Mouse (Mus musculus) adrenal gland, postnatal 25 days (tissue): Measurements from ENCODE around the gene Plekha7. TPM values are rescaled to one million over a fixed set of nuclear protein-coding genes. Genes with fewer than 3 reads are reported as not detected.
A peak's percentile ranks its signal among the peaks of the same experiment; 100 is the strongest.

Experiments
- DNase-seq: peaks from one replicate; pipeline ENCODE4 v3.0.0; 2021; ENCODE audit warnings: mixed read lengths
- total RNA-seq: library from RNA; stranded (reverse); gene quantifications from 2 replicates; pipeline ENCODE4 v1.2.3, GENCODE M21; 2021

The Plekha7 gene
- total RNA-seq, 1 experiment from 2014 or later: 28.0 TPM

DNA sequence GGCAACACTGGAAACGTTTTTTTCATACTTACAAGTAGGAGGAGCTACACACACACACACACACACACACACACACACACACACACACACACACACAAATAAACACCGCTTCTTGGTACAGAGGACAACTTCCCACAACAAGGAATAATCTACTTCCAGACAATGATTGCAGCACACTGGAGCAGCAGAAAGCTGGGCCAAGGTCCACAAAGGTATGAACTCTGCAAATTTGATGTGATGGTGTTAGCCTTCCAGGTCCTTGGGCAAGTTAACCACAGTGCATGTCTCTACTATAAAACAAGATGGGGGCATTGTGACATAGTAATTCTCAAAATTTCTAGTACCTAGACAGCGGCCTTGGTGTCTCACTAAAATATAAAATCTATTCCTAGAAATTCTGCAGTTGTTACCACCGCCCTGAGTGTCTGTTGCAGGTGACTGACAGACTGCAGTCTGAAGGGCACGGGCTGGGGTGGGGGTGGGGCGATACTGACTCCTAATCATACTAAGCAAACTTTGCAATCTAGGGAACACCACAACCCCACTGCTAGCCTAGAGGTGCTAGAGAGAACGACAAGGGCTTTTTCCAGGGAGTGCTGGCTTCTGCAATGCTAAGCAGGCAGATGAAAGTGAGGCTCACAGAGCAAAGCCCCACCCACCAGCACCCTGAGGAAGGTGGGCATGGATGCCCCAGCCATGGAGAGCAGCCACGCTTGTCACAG is 85.7 kb downstream of the Plekha7 start:
- no peak for DNase-seq

DNA sequence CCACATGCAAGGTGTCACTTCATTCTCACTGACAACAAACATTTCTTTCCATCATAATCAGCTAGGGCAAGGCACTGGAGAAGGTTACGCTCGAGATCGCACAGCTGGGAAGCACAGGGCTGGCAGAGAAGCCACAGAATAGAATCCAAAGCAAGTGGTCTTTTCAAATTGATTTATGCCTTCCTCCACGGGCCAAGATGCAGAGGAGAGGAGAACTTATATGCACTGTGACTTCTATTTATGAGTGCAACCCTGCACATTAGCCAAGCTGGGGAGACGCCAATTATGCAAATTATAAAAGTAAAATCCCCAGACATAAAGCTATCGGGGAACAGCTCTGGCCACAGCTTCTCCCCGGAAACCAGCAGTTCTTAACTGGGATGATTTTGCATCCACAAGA is 86.3 kb downstream of the Plekha7 start:
- no peak for DNase-seq

DNA sequence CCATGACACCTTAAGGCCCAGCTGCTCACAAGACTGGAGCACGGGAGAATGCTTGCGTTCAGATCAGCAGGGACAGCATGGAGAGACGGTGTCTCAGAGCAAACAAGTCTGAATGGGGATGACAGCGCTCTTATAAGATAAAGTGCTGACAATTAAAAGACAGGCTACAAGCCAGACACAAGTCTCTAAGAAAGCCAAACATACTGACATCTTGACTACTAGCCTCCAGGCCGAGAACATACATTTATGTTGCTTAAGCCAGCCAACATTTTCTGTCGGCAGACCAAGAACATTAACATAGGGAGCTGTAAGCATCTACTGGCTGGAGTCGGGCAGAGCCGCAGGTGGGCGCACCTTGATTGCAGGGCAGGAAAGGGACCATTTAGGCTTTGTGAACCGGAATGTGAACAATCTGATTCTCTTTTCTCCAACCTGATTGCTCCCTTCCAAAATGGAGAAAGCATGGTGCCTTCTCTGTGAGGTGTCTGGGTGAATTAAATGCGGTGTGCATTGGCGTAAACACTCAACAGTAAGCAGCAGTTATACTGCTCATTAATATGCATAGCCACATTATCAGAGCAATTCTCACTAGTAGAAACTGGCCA is 88.0 kb downstream of the Plekha7 start:
- DNase-seq: no peak

GRCm38 (mm10) chr7:116217747-116218146 is 90.4 kb downstream of the Plekha7 start:
- no peak for DNase-seq

- DNase-seq: no peak
Measured at GRCm38 (mm10) chr7:116211904-116212303, 96.3 kb downstream of the Plekha7 start.

GRCm38 (mm10) chr7:116209926-116210631 is 98.1 kb downstream of the Plekha7 start:
- no peak for DNase-seq

GRCm38 (mm10) chr7:116208880-116209279 is 99.3 kb downstream of the Plekha7 start:
- DNase-seq: no peak

DNA sequence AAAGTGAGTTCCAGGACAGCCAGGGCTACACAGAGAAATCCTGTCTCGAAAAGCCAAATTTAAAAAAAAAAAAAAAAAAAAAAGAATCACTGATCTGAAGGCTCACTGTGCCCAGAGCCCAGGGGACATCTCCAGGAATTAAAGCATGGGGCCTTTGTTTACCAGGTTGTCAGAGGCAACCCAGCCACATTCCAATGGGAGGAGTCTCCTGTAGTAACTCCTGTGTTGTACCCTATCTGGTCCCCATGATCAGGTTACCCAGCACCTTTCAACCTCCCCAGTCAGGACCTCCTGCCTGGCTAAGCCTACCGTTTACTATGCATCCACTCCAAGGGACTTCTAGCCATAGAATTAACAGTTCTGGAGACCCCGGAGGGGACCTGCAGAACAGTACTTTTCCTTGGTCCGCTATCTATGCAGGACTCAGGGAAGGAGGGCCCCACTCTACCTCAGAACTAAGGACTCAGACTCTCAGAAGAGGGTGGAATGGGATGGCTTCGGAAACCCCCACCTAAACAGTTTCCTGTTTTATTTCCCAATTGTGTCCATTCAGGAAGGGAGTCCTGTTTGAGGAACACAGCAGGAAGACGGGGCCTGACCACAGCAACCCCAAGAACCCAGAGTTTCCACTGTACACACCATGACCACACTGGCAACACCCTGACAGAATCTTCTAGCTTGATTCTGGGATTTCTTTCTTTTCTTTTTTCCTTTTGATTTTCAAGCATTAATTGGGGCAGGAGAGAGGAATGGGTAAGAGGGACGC is 101.2 kb downstream of the Plekha7 start:
- no peak for DNase-seq

GRCm38 (mm10) chr7:116205451-116205850 is 102.7 kb downstream of the Plekha7 start:
- DNase-seq: no peak

DNA sequence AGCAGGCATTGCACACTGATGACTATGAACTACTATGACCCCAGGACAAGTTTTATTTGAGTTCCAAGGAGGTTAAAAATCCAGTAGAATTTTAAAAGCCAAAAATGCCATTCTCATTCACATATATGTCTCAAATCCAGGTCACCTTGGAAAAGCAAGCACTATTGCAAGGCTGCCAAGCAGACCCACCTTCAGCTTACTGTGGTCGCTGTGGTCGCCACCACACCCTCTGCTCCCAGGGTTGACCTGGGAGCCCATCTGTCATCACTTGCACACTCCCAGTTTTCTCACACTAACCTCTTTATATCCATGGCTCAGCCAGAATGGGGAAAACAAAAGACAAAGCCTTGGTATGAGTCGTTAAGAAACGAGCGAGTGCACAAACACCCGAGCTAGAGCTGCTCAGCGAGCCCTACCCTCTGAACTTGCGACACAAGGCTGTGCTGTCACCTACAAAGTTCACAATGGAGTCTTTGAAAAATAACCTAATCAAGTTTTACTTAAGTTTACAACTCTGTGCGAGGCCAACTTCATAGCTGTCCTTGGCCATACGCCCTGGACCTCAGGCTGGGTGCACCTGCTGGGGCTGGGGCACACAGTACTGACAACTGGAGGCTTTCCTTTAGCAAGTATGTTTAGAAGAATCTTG is 106.0 kb downstream of the Plekha7 start:
- DNase-seq: no peak

DNA sequence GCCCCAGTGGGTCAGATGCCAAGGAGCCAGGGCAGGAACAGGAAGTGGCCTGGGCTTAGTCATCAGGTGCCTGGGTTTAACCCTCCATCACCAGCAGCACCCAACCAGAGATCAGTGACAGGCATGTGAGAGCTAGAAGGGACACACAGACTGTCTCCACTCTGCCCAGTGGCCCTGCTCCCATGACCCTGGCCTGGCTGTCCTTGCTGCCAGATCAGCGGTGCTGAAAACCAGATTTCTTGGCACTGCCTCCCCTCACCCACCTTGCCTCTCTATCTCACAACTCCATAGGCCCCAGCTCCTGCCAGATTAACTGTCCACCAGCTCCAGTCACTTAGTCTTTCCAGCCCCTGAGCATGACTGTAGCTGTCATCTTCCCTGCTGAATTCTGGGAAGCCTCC is 107.2 kb downstream of the Plekha7 start:
- peak; percentile 13 for DNase-seq

DNA sequence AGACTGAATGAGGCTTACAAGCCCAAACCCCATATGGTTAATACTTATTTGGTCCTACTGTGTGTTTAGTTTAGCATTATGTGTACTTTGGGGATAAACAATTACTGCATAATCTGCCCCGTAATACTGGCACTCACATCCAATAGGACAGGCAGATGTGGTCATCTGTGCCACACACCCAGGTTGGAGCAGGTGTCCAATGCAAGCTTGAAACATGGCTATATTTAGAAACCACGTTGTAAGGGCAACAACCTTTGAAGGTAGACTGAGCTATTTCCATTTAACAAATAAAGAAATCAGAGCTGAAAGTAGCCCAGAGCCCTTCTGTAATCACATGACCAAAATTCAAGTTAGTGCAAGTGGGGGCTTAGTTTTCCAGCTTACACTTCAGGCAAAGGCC is 107.6 kb downstream of the Plekha7 start:
- DNase-seq: no peak

DNA sequence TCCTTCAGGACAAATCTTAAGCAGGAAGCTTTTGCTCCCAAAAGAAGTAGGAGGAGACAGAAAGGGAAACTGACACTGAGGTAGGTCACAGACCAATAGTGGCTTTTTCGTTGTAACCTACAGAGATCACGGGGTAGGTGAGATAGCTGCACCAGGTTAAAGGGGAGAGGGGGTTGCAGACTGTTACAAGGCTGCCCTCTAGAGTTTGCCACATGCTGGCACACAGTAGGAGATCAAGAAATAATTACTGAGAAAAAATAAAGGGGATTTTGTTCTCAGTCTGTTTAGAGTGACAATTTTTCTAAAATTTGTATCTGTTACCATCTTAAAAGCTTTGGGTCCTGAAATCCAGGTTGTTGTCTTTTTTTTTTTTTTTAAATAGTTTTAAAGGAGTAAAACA is 109.3 kb downstream of the Plekha7 start:
- no peak for DNase-seq

DNA sequence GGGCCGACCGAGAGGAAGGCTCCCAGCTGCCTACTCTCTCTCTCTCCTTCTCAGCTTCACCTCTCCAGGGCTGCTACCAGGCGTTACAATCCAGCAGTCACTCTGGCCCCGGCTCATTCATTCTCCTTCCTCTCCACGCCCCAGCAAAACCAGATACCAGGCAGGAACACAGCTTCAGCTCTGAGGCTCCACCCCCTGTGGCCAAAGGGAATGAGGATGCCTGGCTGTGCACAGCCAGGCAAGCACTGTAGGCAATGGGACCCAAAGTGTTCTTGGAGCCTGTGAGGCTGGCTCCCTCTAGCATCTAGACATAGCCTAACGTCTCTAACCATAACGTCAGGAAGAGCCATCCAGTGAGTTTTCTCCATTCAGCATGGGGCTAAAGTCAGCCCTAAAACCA is 109.8 kb downstream of the Plekha7 start:
- no peak for DNase-seq

DNA sequence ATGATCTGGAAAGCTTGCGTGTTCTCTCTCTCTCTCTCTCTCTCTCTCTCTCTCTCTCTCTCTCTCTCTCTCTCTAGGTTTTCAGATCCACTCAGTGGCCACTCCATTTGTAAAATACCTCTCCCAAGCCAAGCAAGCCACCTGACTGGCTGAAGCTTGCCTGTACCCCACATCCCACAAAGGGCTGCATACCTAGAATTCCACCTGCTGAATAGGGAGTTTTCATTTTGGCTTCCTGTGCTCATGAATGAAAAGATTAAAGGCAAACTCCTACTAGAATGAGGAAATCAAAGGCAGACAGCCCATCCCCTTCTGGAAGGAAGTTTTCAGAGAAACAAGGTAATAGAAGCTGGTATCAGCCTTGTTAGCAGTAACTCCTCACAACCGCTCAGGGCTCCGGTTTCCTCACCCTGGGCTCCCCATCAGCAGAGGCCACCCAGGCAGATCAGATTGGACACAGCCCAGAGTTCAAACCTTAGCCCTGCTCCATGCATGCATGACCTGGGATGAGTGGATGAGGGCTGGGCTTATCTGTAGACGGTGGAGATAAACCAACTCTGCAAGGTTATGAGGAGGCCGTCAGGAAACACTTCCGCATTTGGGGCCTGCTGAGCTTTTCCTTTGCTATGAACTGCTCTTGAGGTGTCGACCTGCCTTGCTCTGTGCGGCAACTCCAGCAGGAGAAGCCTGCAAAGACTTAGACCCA is 111.0 kb downstream of the Plekha7 start:
- no peak for DNase-seq

GRCm38 (mm10) chr7:116194996-116195395 is 113.2 kb downstream of the Plekha7 start:
- DNase-seq: no peak

GRCm38 (mm10) chr7:116192966-116193365 is 115.2 kb downstream of the Plekha7 start:
- DNase-seq: no peak

DNA sequence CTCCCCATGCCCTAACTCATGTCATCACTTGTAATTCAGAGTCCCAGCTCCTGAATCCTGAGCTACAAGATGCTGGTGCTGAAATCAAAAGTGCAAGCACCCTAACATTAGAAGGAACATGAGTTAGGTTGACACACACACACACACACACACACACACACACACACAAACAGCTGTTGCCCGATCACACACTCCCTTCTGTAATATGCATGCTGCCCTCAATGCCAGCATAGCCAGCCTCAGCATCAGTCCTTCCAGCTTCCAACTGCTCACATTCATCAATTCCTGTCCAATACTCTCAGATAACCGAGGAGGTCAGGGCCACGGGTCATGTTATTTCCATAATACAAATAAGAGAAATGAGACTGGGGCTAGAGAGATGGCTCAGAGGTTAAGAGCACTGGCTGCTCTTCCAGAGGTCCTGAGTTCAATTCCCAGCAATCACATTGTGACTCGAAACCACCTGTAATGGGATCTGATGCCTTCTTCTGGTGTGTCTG is 116.0 kb downstream of the Plekha7 start:
- DNase-seq: peak; percentile 9

- DNase-seq: no peak
Measured at GRCm38 (mm10) chr7:116191138-116191537, 117.0 kb downstream of the Plekha7 start.

GRCm38 (mm10) chr7:116189708-116190107 is 118.5 kb downstream of the Plekha7 start:
- DNase-seq: no peak

GRCm38 (mm10) chr7:116188391-116188790 is 119.8 kb downstream of the Plekha7 start:
- no peak for DNase-seq
